Mouse (Mus musculus): ENCODE results near the gene Dnajc10.

The Dnajc10 gene

DNA sequence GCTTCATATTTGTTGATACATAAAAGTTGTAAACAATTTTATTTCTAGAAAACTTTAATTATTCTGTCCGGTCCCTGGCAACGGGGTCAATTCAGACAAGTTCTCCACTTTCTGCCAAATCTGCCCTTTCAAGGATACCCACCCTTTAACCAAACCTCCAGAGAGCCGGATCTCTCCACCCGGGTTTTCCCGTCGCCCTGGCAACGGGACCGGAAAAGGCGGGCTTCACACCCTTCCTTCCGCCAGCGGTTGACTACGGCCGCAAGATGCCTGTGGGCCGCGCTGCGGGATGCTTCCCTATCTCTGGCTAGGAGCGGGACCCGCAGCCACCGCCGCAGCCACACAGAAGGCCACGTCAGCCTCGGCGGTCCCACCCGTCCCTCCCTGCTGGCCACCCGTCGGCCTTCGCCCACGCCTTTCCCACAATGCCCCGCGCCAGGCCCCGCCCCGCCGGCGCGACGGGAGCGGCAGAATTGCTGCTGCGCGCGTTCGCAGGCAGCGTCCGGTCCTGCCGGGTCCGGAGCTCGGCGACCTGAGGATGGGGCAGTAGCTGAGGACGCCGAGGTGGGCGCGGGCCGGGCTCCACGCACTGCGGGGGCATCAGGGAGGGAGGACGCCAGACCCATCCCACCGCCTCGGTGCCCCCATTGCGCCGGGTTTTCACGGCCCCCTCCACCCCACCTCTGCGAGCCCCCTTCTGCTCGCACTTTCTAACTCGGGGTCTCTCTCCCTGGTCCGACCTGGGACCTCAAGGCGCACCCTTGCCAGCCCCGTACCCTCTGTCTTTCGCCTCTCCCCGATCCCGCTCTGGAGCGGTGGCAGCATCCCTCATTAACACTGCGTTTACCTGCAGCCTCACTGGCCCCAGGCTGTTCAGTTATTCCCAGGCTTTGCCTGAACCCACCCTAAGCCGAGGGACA, at the start of gene Dnajc10:
Gene Dnajc10 (plus strand): TSS at position 225 of the 920 bp plus-strand sequence.
- DNase-seq (ENCODE audit: low spot score in 2 of 2) = peak; percentile 82 to 90

DNA sequence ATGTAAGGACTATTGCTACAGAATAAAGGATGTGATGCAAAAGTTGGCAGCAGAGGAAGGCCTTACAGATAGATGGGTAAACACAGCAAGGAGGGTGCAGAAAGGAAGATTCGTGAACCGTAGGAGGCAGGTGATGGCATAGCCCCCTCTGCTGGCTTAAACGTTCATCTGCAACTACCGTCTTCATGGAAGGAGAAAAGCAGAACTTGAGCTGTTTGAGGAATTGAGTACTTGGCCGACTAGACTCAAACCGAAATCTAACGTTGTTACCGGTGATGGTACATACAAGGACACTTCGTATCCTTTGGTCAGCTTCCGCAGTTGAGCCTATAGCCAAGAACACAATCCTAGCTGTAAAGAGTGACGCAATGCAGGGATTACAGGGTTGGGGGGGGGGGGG, 48.4 kb upstream of the Dnajc10 start:
- DNase-seq (ENCODE audit: low spot score in 2 of 2) = peak; percentile 46 to 66

DNA sequence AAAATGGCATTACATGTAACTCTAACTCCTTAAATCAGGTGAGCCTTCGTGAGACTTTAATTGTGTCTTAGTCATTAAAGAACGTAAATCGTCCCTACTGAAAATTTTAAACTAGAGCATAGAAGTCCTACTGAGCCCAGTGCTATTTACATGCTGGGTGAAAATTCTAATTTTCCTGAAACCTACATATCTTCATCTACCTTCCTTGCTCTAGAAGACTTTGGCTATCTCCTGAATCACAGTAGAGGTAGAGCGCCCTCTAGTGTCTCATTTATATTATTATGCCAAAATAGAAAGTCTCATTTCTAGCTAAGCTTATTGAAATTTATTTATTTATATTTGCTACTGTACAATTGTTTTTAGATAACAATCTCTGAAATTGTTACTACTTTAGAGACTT, 47.2 kb upstream of the Dnajc10 start:
- DNase-seq (ENCODE audit: low spot score in 2 of 2) = no peak

DNA sequence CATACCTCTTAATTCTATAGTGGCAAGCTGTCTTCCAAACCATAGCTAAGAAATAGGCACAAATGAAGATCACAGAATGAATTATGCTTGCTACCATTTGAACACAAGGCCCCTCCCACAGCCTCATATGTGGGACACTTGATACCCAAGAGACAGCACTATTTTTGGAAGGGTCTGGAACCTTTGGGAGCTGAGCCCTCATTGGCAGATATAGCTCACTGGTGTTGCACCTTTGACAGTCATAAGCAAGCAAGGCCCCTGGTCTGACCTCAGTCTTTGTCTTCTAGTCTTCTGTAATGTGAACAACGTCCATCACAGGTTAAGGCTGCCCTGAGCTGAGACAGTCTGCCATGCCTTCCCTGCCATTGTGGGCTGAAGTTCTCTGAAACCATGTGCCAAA, 43.8 kb upstream of the Dnajc10 start:
- DNase-seq (ENCODE audit: low spot score in 2 of 2) = no peak

- DNase-seq (ENCODE audit: low spot score in 2 of 2) = no peak
Observed at GRCm38 (mm10) chr2:80273038-80273437, 42.2 kb upstream of the Dnajc10 start.

DNA sequence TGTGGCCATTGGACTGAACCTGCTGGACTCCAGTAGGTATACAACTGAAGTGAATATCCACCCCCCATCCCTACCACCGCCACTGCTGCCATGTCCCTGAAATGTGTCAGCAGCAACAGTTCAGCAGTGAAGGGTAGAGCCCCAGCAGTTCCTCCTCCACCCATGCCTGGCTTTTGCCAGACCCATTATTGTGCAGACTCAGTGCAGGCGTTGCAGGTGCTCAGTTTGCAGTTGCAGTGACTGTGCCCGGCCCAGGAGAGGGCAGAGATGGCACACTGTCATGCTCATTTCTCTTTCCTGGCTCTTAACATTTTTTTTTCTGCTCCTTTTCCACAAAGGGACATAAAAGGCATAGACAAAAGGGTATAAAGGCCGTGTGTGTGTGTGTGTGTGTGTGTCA, 41.5 kb upstream of the Dnajc10 start:
- DNase-seq (ENCODE audit: low spot score in 2 of 2) = no peak

DNA sequence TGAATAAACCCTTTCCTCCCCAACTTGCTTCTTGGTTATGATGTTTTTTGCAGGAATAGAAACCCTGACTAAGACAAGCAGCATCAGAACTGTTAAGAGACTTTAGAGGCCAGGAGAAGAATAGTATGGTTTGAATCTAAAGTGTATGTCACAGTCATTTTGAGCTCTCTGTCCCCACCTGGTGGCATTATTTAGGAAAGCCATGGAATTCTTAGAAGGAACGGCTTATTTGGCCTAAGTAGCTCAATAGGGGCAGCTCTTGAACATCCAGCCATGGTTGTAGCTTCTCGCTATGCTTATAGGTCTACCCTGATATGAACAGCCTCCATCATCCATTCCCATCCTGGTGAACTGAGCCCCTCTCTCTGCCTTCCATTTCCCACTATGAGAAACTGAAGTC, 40.1 kb upstream of the Dnajc10 start:
- DNase-seq (ENCODE audit: low spot score in 2 of 2) = no peak

DNA sequence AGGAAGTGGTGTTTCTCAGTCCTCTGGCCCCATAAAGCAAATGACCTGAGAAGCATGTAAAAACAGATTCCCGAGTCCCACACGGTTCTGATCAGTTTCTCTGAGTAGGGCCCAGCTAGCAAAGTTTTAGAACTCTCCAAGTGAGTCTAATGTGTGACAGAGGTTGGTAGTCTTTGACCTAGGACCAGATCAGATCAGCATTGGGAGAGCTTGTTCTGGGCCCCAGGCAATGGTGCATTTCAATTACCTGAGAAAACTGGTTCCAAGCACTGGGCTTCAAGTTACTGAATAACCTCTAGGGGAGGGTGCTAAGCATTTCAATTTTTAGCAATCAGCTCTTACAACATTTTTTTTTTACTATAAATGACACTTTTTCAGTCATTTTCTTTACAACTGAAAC, 33.1 kb upstream of the Dnajc10 start:
- DNase-seq (ENCODE audit: low spot score in 2 of 2) = no peak

- DNase-seq (ENCODE audit: low spot score in 2 of 2) = no peak
Observed at GRCm38 (mm10) chr2:80286397-80286796, 28.9 kb upstream of the Dnajc10 start.

GRCm38 (mm10) chr2:80292172-80292571, 23.1 kb upstream of the Dnajc10 start, which contains the start of gene Prdx6b:
TSS of gene Prdx6b (plus strand) at chr2:80292472.
- no peak for DNase-seq (ENCODE audit: low spot score in 2 of 2)

DNA sequence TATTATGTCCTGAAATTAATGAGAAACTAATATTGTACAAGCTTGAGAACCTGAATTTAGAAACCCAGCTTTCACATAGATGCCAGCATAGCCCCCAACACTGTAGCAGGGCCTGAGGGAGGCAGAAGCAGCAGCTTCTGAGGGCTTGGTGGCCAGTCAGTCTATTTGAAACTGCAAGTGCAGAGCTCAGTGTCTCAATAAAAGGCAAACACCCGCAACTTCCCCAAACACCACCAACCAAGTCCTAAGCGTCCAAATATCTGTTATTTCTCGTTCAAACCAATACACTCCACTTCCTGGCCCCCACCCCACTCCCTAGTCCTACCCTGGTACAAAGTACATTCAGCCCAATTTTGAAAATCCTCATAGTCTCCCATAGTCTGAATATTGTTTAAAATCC, 16.9 kb upstream of the Dnajc10 start:
- DNase-seq (ENCODE audit: low spot score in 2 of 2) = no peak

GRCm38 (mm10) chr2:80300806-80301205, 14.5 kb upstream of the Dnajc10 start:
- no peak for DNase-seq (ENCODE audit: low spot score in 2 of 2)

- no peak for DNase-seq (ENCODE audit: low spot score in 2 of 2)
Observed at GRCm38 (mm10) chr2:80303957-80304356, 11.3 kb upstream of the Dnajc10 start.

DNA sequence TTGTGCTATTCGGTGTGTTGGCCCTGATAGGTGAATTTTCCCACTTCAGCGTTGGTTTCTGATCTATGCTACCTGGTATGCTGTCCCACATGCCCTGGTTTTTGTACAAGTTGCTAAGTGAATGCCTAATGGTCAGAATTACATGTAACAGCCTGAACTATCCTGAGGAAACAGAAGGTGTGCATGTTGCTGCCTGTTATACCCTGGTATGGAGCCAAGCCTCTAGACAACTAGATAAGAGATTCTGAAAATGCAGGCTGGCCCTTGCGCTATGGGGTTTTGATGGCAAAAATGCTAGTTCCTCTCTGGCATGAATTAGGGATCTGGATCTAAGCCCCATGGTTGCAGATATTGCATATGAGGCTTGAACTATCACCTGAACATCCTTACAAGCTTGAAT, 7.6 kb upstream of the Dnajc10 start:
- no peak for DNase-seq (ENCODE audit: low spot score in 2 of 2)

- no peak for DNase-seq (ENCODE audit: low spot score in 2 of 2)
Observed at GRCm38 (mm10) chr2:80309775-80310174, 5.5 kb upstream of the Dnajc10 start.

GRCm38 (mm10) chr2:80310772-80311171, 4.5 kb upstream of the Dnajc10 start:
- no peak for DNase-seq (ENCODE audit: low spot score in 2 of 2)

DNA sequence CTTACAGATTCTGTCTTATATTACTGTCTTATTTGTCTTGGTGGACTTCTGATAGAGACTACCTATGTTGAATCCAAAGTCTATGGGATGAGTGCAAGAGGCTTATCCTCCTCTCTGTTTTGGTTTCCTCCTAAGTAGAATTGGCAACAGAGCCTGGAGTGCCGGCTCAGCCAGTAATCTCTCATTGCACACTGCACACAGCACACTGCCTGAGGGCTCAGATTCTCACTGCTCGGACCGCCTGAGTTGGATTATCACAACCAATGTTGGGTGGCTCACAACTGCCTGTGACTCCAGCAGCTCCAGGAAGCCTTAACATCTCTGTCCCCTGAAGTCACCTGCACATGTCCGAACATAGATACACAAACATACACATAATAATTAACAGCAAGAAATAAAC, 3.9 kb upstream of the Dnajc10 start:
- no peak for DNase-seq (ENCODE audit: low spot score in 2 of 2)

- no peak for DNase-seq (ENCODE audit: low spot score in 2 of 2)
Observed at GRCm38 (mm10) chr2:80314201-80314600, 1.1 kb upstream of the Dnajc10 start.

DNA sequence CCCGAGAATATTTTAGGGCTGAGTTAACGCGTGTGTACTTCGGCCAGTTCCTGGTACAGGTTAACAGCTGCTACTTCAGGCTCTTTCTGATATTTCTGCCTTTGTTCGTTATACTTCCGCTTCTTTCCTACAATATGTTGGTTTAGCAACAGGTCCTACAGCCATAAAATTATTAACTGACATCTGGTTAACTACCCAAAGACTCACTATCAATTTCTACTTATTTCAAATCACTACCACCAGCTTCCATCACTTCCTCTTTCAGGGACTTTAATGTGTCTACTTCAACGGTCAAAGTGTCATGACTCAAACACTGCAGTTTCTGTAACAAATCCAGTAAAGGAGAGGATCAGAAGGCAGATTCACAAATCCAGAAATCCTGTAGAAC, 418 bp upstream of the Dnajc10 start:
- DNase-seq (ENCODE audit: low spot score in 2 of 2) = no peak

DNA sequence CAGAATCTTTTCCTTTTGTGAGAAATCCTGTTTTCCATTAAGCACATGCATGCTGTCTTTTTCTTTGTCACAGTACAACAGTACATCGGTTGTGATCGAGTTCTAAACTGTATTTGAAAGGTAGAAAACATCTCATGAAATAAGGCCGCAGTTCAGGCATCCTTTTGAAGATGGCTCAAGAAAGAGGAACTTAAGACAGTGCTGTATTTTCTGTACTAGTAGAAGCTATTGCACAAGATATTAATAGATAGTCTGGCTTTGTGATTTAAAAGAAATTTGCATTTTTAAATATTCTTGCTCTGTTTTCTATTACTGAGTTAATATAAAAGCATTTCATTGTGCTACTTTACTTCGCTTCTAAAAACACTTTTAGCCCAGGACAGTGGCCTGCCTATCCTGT, 7.6 kb downstream of the Dnajc10 start:
- no peak for DNase-seq (ENCODE audit: low spot score in 2 of 2)

DNA sequence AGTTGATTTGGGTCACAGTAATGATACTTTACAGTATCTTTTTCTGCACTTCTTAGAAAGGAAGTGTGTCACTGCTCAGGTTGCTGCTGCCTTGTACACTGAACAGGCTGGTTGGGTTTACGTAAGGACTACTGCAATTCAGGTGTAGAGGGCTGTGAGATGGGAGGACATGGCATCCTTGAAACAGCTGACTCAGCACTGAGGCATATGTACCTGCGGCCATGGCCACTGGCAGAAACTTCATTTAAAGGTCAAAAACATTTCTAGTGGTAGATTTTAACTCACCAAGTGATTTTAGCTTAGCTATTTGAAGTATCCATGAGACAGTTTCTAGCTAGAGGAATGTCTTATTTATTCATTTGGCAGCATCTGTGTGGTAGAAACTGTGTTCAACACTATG, 10.5 kb downstream of the Dnajc10 start:
- DNase-seq (ENCODE audit: low spot score in 2 of 2) = no peak

DNA sequence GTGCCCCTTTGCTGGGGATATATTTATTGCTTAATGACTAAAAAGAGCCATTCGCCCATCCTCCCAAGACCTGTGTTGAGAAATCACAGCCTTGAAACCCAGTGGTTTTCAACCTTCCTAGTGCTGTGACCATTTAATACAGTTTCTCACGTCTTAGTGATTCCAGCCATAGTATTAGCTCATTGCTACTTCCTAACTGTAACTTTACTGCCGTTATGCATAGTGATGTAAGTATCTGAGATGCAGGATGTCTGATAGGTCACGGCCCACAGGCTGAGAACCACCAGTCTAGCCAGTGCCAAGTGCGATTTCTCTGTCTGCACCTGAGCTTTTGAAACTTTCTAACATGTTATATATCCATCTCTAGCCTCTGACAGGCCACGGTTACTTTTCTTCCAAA, 12.0 kb downstream of the Dnajc10 start:
- no peak for DNase-seq (ENCODE audit: low spot score in 2 of 2)

GRCm38 (mm10) chr2:80328961-80329653, 13.8 kb downstream of the Dnajc10 start:
- DNase-seq (ENCODE audit: low spot score in 2 of 2) = no peak
